In the genomic region with DNA sequence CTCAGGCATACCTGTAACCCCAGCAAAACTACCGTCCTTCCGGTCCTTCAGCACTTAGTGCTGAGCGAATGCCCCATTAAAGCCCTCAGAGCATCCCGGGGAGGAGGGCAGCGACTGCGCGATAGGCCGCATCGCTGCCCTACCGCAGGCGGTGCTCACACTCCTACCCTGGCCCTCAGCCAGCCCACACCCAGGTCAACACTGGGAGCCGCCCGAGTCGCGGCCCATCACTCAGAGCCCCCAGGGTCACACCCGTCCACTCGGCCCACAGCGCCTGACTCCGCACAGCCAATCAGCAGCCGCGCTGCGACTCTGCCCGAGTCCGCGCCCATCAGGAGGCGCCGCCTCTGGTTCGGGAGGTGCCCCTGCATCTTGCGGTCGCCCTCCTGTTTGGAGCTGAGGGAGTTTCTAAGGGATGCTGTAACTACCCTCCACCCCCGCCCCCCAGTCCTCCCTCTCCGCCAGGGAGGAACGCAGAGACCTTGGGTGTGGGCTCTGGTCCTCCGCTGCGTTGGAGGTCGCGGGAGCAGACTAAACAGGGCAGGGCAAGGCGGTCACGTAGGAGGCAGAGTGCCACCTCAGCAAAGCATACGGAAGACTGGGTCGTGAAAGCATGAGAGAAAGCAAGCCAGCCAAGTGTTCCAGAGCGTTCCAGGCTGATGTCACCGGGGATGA, we compare ENCODE assay signal across 7 mouse cellular contexts. TPM values are rescaled to one million over a fixed set of nuclear protein-coding genes. Genes with fewer than 3 reads are reported as not detected.
DNase-seq lines count a peak whose midpoint lies in the region; ATAC-seq lines count a peak whose summit lies in the region.

No protein-coding gene starts in this region.

- H3K4me1 ChIP-seq in intestine, embryonic 16.5 days (ENCODE audit: control insufficient read depth, insufficient read depth, low read length), result peaks cover 12% of the 10 kb centered on the region
- H3K4me1 ChIP-seq in midbrain, embryonic 10.5 days, result peaks cover 42% of the 10 kb centered on the region

- no peaks in the 10 kb centered on the region for H3K27me3 ChIP-seq in intestine, embryonic 16.5 days (replicated peaks; ENCODE audit: control insufficient read depth, insufficient read depth, low read length)
- no peaks in the 10 kb centered on the region for H3K27me3 ChIP-seq in midbrain, embryonic 10.5 days (ENCODE audit: low read depth, poor library complexity, severe bottlenecking)

- ATAC-seq in intestine, embryonic 16.5 days, result peak; percentile 99

- no peaks in the 10 kb centered on the region for H3K36me3 ChIP-seq in intestine, embryonic 16.5 days (ENCODE audit: control insufficient read depth, insufficient read depth, low read length)
- H3K36me3 ChIP-seq in midbrain, embryonic 10.5 days, result no peaks in the 10 kb centered on the region

- H3K4me3 ChIP-seq in intestine, embryonic 16.5 days (ENCODE audit: low read length), result peak overlapping the region; percentile 58
- peak overlapping the region; percentile 70 for H3K4me3 ChIP-seq in midbrain, embryonic 10.5 days

- no peaks in the 10 kb centered on the region for H3K9me3 ChIP-seq in intestine, embryonic 16.5 days (ENCODE audit: control insufficient read depth, low read length)
- H3K9me3 ChIP-seq in midbrain, embryonic 10.5 days (replicated peaks), result no peaks in the 10 kb centered on the region

- peak overlapping the region; percentile 63 for H3K4me2 ChIP-seq in intestine, embryonic 16.5 days (ENCODE audit: low read depth, low read length)

- H3K9ac ChIP-seq in intestine, embryonic 16.5 days (ENCODE audit: low read depth, low read length), result peak overlapping the region; percentile 73

- H3K27ac ChIP-seq in intestine, embryonic 16.5 days (ENCODE audit: low read length), result peak overlapping the region; percentile 97
- H3K27ac ChIP-seq in midbrain, embryonic 10.5 days (replicated peaks), result peak overlapping the region; percentile 96

- under 1% methylated on average over 43 of the region's 43 CpGs for WGBS in intestine, embryonic 16.5 days
- under 1% methylated on average over 43 of the region's 43 CpGs for WGBS in midbrain, embryonic 10.5 days

- intact Hi-C loops in gastrocnemius, postnatal 36 days (cut with DNase I), result no loop called here
- intact Hi-C loops in left cerebral cortex, postnatal 36 days (cut with DNase I), result loop anchor here (1.0 to 2.0 kb wide), 2 partner anchors 19 to 28 kb away; no protein-coding TSS in a partner anchor

- DNase-seq in adrenal gland, adult 2 months, result peak; percentile 96
- peak; percentile 84 for DNase-seq in embryo, embryonic 11.5 days (ENCODE audit: low read depth, low spot score)
- DNase-seq in gastrocnemius, postnatal 36 days, result peak; percentile 77 to 86
- peak; percentile 87 to 92 for DNase-seq in left cerebral cortex, postnatal 36 days (ENCODE audit: low spot score in 2 of 2)
- DNase-seq in midbrain, embryonic 10.5 days (ENCODE audit: low spot score), result peak; percentile 96
- peak; percentile 88 for DNase-seq in skeletal muscle tissue, adult 2 months (ENCODE audit: low read depth, low spot score)

RNA-seq across cellular contexts. Expression of gene Scd2, which starts 26.5 kb away (rescaled TPM):
- total RNA-seq in adrenal gland, adult 2 months (2021), result 1,000 to 10,000 TPM in 1 of 2 experiments, 100 to 1,000 TPM in 1; 845 to 1,065 TPM
- polyA plus RNA-seq in adrenal gland, adult 2 months (2012; rRNA removed), result 432 and 748 TPM in 2 replicates
- total RNA-seq in gastrocnemius, postnatal 36 days (2021), result 10 to 100 TPM in 1 of 2 experiments, 1 to 10 TPM in 1; 6.4 to 12.3 TPM
- polyA plus RNA-seq in intestine, embryonic 16.5 days (2015; fragmentation: Nextera tagmentation; extraction: Ambion mirVana), result 452 and 553 TPM in 2 replicates
- 100 to 1,000 TPM; 590 to 647 TPM for total RNA-seq in left cerebral cortex, postnatal 36 days (2021)
- polyA plus RNA-seq in midbrain, embryonic 10.5 days (2016; fragmentation: Nextera tagmentation; extraction: Ambion mirVana), result 326 and 382 TPM in 2 replicates

Comparison
In these comparisons a context has a peak if more than half of its experiments do, and no peak if none do; other contexts are left out.
1. Peak in every context shown above with its lines: DNase-seq, ATAC-seq, H3K4me3 ChIP-seq and H3K27ac ChIP-seq.
2. RNA of gene Scd2, which starts 26.5 kb away (total RNA-seq): 845 to 1,065 TPM in adrenal gland, adult 2 months and 590 to 647 TPM in left cerebral cortex, postnatal 36 days; 6.4 to 12.3 TPM in gastrocnemius, postnatal 36 days; every median in the first group is over 10 times any median in the second.